Mouse (Mus musculus): ENCODE measurements around the gene Prkca.
A peak's percentile ranks its signal among the peaks of the same experiment; 100 is the strongest.

Prkca gene

DNA sequence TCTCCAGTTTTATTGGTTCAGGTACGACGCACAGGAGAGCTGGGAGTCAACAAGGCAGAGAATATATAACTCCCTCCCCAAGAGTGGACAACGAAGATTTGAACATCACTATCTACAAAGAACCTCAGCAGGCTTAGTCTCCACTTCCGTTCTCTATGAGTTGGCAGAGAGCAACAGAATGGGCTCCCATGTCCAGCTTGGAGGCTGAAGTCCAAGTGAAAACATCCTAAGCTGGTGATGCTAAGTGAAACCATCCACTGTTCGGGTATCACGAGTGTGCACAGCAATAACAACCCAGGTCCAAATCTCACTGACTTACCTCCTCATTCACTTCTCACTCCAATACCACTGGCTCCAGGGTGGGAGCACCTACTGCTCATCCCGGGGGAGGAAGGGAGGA lies 276.6 kb downstream of the Prkca start:
- no peak for DNase-seq (ENCODE audit: low spot score in 2 of 2)

DNA sequence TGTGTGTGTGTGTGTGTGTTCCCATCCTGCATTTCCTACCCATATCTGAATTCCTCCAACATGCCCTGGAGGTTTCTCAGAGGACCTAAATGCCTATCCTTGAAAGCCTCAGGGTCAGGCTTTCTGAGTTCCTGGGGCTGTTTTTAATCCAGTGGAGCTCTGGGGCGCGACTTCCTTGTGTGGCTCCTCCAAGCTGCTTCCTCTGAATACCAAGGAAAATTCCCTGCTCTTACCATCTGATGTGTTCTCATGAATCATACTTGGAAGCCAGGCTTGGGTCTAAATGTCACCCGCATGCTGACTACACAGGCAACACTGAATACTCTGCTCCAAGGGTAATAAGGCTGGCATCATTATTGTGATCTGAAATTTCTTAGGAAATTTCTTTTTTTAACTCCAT lies 279.3 kb downstream of the Prkca start:
- peak in 1 of 2 experiments; percentile 39 for DNase-seq (ENCODE audit: low spot score in 2 of 2)

DNA sequence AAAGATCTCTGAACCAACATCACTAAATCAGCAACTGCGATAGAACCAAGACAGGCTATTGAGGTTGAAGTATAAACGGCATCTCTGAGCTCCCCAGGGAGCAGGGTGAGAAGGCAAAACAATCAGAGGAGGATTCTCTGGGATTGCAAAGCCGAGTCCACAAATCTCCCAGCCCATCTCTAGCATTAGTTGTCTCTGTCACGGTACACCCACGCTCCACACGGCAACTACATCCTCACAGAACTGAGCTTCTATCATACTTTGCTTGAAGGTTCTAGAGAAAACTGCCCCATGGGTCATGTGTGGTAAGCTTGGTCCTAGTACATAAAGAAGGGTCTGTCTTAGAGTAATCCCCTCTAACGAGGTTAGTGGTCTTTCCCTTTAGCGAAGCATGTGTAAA lies 280.6 kb downstream of the Prkca start:
- peak in 1 of 2 experiments; percentile 29 for DNase-seq (ENCODE audit: low spot score in 2 of 2)

DNA sequence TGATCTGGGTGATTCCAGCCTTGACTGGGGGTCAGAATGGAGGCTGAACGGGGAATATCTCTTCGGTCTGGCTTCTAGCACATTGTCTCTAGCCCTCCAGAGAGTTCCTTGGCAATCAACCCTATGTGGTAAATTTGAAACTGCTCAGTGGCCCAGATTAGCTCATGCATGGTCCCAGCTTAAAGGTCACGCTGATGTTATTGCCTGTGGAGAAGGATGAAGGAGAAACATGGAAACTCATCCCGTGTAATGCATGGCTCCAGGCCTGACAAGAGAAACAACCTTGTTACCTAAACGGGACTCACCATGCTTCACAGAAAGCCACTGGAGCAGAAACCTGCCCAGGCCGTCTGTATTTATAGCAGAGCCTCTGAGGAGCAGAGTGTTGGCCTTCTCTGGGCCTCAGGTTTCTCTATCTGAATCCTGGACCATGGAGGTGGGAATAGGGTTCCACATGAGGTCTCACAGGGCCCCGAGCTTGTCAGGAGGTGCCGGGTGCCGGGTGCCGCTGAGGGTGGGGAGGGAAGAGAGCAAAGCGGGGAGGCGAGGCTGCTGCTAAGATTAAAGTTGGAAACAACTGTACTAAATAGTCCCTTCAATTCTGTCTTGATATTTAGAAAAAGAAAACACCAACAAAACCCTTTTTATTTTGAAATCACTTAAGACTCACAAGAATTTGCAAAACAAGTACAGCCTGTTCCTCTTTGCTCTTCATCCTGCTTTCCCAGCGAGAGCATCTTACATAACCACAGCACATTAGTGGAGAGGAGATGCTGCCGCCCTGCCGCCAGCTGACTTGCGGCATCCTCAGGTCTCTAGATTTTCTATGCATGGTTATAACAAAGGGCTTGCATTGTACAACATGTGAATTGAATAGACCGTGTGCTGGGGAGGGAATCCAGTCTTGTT lies 281.9 kb downstream of the Prkca start:
- DNase-seq (ENCODE audit: low spot score in 2 of 2), result peak; percentile 71 to 78

DNA sequence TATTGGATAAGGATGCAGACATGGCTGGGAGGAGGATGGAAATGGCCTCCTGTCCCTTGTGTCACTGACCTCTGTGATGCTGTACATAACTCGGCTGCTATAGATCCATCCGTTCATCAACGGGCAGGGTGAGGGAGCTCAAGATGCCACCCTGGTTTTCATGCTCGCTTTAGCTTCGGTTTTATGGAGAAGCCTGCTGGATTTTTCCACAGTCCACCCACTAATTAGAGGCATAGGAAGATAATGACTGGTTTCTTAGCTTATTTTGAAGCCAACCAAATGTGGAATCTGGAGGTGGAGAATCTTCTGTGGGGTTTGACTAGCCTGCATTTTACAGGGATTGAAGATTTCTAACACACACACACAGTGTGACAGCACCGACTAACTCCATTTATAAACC lies 286.6 kb downstream of the Prkca start:
- peak in 1 of 2 experiments; percentile 38 for DNase-seq (ENCODE audit: low spot score in 2 of 2)

DNA sequence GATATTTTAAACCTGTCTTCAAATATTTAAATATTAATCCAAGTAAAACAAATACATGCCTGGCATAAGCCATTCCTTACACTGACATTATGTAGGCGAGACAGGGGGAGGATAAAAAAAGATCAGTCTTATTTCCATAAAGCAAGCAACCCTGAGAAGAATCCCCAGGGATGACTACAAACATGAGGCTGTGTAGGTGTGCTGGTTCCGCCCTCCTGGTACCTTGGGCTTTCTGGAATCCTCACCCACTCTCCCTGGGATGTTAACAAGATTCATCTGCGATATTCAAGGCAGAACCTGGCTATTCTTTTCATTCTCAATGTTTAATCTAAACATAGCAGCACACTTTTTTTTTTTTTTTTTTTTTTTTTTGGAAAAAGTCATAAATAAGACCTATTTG lies 289.1 kb downstream of the Prkca start:
- peak in 1 of 2 experiments; percentile 63 for DNase-seq (ENCODE audit: low spot score in 2 of 2)

DNA sequence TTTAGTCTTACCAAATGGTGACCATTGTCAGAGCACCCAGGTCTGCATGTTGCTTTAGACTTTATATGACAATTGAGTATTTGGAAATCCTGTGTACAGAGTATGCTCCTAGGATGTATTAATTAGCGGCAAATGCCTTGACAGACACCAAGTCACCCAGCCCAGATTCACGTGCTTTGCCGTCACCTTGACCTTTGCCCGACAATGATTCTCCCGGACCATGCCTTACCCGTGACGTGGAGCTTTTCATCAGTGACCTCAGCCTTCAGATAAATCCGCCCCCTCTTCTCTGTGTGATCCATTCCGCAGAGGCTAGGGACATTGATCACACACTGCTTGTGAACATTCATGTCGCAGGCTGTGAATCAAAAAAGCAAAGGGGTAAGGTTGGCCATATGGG lies 290.0 kb downstream of the Prkca start:
- DNase-seq (ENCODE audit: low spot score in 2 of 2), result no peak

DNA sequence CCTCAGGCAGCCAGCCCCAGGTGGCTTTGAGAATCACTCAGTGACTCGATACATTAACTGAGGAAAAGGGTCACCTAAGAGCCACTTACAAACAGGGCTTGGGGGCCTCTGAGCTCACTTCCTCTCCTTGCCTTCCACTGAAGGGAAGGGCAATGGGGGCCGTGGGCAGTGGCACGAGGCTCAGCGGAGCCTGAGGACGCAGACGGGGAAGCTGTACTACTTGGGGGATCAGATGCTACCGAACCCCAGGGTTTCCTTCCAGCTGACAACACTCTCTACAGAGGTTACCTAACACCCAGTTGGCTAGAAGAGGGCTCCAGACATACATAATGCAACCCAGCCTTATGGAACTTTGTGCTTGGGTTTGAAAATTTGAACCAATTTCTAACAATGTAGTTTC lies 302.1 kb downstream of the Prkca start:
- DNase-seq (ENCODE audit: low spot score in 2 of 2), result no peak

DNA sequence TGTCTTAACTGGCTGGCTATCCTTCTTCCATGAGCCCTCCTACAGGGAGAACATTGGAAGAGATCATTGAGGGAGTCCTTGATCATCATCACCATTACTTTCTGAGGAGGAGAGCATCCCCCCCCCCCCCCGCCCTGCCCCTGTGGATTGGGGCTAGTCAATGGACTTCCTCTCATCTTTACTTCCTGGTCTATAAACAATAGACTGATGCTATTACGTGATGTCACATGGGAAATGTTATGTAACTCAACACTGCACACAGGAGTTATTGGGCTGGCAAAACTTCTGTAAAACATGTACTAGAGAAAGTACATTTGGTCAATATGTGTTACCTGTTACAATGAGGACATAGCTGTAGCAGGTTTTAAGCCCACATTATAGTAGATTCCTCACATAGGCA lies 302.9 kb downstream of the Prkca start:
- no peak for DNase-seq (ENCODE audit: low spot score in 2 of 2)

DNA sequence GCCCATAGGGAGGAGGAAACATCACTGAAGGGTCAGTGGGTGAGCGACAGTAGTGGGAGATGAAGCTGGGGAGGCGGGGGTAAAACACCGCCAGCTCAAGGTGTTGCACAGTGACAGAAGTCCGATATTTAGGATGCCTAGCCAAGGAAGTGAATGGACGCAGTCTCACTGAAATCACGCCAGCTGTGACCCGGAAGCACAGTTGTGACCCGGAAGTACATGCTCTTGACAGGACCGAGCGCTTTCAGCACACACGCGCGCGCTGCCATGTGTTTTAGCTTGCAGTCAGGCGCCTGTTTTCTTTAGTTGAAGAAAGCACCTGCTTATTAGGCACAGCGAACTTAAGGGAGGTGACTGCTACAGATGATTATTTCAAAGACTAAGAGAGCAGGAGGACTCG lies 304.0 kb downstream of the Prkca start:
- no peak for DNase-seq (ENCODE audit: low spot score in 2 of 2)

DNA sequence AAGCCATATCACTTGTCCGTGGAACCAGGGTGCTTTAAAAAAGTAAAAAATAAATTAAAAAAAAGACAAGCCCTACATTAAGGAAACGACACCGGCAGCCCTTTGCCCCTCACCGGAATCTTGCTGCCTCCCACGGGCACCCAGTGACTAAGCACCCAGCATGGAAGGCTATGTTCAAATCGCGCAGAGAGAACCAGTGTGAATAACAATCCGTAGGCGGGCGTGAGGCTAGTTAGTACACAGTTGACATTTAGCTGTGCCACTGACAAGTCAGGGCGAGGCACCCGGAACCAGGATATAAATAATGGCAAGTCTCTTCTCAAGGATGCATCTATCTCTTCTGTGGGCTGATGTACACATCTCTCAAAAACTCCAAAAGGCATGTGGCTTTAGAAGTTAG lies 304.7 kb downstream of the Prkca start:
- DNase-seq (ENCODE audit: low spot score in 2 of 2), result peak in 1 of 2 experiments; percentile 58

DNA sequence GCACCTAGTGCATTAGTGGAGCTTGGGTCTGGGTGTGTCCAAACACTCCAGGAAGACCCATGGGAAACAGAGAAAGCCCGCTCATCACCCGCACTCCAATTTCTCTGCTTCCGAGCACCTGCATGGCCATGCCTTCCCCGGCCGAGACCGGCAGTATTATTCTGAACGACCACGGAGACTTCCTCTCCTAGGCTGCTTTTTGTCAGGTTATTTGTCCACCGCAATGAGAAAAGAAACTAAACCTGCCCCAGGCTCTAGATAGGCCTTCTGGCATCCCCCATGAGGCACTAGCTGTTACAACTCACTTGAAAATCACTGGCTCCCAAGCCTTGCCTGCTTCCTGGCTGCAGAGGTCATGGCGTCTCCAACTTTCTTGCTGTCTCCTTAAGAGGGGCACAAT lies 307.4 kb downstream of the Prkca start:
- no peak for DNase-seq (ENCODE audit: low spot score in 2 of 2)

DNA sequence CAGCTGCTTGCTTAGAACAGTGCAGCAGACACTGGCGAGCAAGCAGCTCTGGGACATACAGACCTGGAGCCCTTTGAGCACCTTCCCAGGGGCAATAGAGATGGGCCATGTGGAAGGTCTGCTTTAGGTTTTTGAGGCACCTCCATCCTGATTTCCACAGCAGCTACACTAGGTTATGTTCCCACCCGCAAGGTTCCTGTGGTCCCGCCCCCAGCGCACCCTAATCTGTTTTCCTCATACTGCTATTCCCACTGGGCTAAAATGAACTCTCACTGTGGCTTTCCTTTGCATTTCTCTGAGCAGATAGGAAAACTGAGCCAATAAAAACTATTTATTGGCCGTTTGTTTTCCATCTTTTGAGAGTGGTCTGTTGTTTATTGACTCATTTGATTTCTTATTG lies 308.0 kb downstream of the Prkca start:
- no peak for DNase-seq (ENCODE audit: low spot score in 2 of 2)

DNA sequence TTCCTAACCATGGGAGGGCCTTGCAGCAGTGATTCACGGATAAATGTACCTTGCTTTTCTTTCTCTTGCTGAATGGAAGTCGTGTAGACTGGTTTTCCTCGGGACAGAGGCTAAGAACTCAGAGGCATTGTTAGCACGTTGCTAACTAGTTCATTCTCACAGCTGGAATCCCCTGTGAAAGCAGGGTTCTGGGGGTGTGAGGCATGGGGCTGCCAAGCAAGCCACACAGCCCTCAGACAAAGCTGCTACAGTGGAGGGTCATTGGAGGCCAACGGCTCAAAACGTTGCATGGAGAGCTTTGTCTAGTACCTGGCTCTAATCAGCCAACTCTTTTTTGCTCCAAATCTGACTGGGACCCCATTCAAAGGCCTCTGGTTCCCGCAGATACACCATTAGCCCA lies 309.4 kb downstream of the Prkca start:
- no peak for DNase-seq (ENCODE audit: low spot score in 2 of 2)

DNA sequence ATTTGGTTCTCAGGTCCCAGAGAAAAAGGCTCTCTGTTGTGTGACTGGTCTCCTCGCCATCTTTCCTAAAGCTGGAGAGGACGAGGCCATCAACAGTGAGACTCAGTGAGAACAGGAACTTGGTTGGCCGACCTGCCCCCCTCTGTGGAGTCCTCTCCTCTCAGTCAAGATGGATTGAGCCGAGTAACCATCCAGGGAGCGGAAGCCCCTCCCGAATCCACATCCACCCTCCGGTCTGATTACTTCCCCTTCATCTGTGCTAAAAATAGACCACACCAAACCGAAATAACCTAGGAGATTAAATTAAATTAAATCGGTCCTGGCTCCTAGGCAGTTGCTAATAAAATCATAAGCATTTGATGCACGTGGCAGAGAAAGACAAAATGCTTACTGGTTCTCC lies 311.2 kb downstream of the Prkca start:
- no peak for DNase-seq (ENCODE audit: low spot score in 2 of 2)

DNA sequence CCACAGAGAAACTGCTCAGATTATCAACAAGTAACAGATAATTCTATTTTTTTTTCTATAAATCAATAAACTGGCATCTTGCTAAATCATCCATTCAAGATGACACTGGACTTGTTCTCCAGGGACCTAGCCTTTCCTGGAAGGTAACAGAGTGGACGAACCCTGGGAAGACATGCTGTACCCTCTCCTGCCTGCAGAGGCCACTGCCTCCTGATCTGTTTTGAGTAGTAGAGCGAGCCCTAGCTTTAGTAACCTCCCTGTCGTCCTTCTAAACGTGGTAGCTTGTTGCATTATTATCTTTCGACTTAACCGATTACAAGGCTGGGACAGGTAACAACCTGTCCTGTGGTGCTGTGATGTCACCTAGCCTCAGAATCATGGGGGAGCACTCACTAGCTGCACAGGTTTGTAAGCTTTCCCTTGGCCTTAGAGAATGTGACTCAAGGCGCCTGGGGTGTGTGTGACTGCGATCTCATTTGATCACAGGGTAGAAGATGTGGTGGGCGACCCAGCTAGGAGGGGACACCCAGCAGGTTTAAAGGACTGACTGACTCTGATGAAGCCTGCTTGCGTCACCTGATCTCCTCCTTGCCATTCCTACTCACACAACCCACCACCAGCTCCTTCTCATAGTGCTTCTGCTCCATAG lies 312.6 kb downstream of the Prkca start:
- peak in 1 of 2 experiments; percentile 78 for DNase-seq (ENCODE audit: low spot score in 2 of 2)

DNA sequence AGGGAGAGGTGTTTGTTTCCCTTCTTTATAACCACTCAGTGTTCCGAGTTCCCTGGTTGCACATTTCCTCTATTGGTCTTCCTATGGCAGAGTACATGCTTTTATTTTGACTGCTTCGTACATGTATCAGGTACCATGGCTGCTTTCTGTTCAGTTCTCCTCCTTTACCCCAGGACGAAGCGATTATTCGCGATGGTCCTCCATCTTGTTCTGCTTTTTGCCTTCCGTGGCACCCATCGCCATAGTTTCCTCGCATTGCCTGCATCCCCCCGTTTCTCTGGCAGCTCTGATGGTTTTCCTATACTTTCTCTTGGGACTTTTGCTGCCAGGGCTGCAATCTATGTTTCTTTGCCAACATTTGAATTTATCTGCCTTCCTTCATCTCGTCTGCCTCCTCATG lies 314.4 kb downstream of the Prkca start:
- no peak for DNase-seq (ENCODE audit: low spot score in 2 of 2)

DNA sequence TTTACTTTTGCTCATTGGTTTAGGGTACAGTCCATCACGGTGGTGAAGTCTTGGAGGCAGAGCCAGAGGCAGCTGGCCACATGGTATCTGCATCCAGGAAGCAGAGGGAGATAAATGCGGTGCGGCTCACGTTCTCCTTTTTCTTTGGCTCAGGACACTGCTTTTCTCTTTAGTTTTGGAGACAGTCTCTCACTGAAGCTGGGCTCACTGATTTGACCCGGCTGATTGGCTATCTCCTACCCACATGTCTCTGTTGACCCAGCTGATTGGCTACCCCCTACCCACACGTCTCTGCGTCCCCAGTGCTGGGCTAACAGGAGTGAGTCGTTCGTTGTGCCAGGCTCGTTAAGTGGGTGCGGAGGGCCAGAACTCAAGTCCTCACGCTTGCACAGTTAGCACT lies 315.3 kb downstream of the Prkca start:
- DNase-seq (ENCODE audit: low spot score in 2 of 2), result peak in 1 of 2 experiments; percentile 39

DNA sequence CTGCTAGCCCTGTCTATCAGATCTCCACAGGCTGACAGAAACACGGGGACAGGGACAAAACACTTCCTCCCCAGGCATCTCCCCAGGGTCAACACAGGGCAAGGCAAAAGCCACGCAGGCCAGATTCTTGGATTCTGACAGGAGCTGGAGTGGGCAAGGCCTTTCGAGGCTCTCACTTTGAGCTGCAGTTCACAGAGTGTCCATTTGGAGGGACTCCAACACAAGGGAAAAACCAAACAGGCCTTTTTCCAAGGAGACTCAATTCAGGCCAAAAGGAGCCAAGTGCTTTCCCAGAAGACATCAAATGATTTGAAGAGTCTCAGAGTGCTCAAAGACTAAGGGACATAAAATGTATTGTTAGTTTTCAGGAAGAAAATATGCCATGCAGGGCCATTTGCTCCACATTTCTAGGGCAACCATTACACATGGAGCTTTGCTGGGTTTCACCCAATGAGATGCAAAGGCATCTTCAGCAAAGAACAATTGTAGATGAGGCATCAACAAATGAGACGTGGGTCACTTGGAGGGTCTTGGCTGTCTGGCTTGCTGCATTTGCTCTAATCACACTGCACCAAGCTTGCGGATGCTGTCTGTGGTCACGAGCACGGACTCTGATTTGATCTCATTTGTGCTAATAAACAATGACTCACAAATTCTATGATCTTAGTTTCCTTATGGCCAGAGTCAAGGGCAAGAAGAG lies 317.9 kb downstream of the Prkca start:
- peak in 1 of 2 experiments; percentile 70 for DNase-seq (ENCODE audit: low spot score in 2 of 2)

DNA sequence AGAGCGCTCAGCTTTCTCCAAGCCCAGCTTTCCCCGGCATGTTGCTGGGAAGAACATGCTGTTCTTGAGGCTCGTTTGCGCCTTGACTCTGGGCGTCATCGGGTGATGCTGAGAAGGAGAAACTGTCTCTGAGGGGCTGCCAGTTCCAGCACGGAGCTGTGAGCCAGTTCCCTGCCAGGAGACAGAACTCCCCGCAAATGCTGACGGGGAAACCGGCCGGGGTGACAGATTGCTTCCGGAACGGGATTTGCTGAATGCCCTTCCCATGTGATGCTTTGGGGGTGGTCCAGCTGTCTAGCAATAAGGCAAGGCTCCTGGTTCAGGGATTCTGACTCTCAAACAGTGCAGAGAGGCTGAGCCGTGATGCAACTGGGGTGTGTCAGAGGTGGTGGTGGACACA lies 320.5 kb downstream of the Prkca start:
- peak; percentile 39 to 79 for DNase-seq (ENCODE audit: low spot score in 2 of 2)

DNA sequence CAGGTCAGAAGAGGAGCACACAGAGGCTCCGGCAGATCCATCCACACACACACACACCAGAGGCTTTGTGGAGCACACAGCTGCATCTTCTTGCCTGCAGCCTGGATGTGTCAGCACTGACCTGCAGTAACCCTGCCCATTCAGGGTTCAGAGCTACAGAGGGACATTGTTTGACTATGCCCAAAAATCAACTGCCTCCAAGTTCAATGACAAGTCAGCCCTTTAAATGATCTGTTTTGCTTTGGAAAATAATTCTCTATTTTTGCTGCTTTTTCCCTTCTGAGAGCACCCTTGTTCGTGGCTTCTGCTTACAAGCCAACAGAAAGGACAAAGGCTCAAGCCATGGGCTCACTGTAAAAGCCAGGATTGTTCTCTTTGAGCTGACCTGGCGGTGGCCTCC lies 322.8 kb downstream of the Prkca start:
- peak; percentile 53 to 59 for DNase-seq (ENCODE audit: low spot score in 2 of 2)

DNA sequence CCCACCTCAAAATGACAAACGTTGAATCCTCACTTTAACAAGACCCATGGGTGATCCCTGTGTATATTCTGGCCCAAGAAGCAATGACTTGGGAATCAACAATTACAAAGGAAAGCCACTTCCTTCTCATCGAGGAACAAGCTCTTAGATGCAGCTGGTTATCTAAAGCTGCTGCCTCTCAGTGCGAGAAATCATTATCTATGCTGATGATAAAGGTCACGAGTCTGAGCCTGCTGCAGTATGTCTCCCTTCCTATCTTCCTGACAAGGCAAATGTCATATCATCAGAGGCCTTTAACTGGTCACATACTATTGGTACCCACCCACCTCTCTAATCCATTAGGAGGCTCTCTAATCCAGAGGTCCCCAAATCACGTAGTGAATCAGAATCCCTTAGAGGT lies 328.4 kb downstream of the Prkca start:
- DNase-seq (ENCODE audit: low spot score in 2 of 2), result no peak

DNA sequence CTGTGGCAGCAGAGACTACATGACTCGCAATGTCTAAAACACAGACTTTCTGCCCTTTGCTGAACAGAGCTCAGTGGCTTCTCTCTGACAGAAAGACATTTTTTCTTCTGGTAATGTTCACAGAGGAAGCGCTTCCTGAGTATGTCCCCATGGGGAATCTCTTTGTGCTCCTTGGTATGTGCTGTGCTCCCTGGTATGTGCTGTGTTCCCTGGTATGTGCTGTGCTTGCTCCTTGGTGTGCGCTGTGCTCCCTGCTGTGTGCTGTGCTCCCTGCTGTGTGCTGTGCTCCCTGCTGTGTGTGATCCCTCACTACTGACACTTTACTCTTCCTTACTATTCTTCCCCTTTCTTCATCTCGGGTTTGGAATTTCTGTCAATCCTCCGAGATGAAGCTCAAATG lies 330.3 kb downstream of the Prkca start:
- DNase-seq (ENCODE audit: low spot score in 2 of 2), result no peak
